In genomic region chr10:70983036-70983670, GRCm38 (mm10) we compare ENCODE assay signal across 14 mouse cellular contexts.
"Had no signal": no experiment of that assay in that cellular context is flagged by ENCODE, and none has a peak within 500 bp of the region (broad histone marks: within the 10 kb centered on the region; RNA-seq: fewer than 3 reads in every experiment).

No protein-coding gene starts in this region.

- H3K36me3 ChIP-seq: liver, embryonic 12.5 days; midbrain, embryonic 13.5 days; stomach, embryonic 15.5 days had no signal

- H3K27ac ChIP-seq: layer of hippocampus, adult 2 months; liver, embryonic 12.5 days; macrophage; midbrain, embryonic 13.5 days; stomach, embryonic 15.5 days had no signal

- H3K4me1 ChIP-seq: liver, embryonic 12.5 days; megakaryocyte, embryonic 14.5 days; midbrain, embryonic 13.5 days; stomach, embryonic 15.5 days had no signal

- H3K27me3 ChIP-seq: liver, embryonic 12.5 days; megakaryocyte, embryonic 14.5 days; midbrain, embryonic 13.5 days; stomach, embryonic 15.5 days had no signal

- H3K9ac ChIP-seq: liver, embryonic 12.5 days; lung, embryonic 14.5 days; midbrain, embryonic 13.5 days; stomach, embryonic 15.5 days had no signal

- H3K4me3 ChIP-seq: layer of hippocampus, adult 2 months; liver, embryonic 12.5 days; midbrain, embryonic 13.5 days; stomach, embryonic 15.5 days had no signal

- H3K9me3 ChIP-seq: liver, embryonic 12.5 days; midbrain, embryonic 13.5 days; stomach, embryonic 15.5 days had no signal

- ATAC-seq: liver, embryonic 12.5 days; midbrain, embryonic 13.5 days had no signal

- H3K4me2 ChIP-seq: liver, embryonic 12.5 days; lung, embryonic 14.5 days; midbrain, embryonic 13.5 days; stomach, embryonic 15.5 days had no signal

- DNase-seq: kidney, postnatal 10 days; kidney, postnatal 4 days; left cerebral cortex, postnatal 4 days; lung, embryonic 14.5 days; lung, postnatal 14 days; right cerebral cortex, postnatal 4 days; thymus, adult 2 months; thymus, postnatal 25 days had no signal
